9 mouse cellular contexts compared by ENCODE assay signal in genomic region chr19:44108996-44109395, GRCm38 (mm10). TPM values are rescaled to one million over a fixed set of nuclear protein-coding genes. Genes with fewer than 3 reads are reported as not detected.
DNase-seq lines count a peak whose midpoint lies in the region; ATAC-seq and TF ChIP-seq lines count a peak whose summit lies in the region.
"Had no signal": no experiment of that assay in that cellular context is flagged by ENCODE, and none has a peak within 500 bp of the region (broad histone marks: within the 10 kb centered on the region; RNA-seq: fewer than 3 reads in every experiment).

No protein-coding gene starts in this region.

- peak overlapping the region; percentile 54 for H3K4me3 ChIP-seq in megakaryocyte, embryonic 14.5 days (replicated peaks)
- no peak overlapping the region for H3K4me3 ChIP-seq in left cerebral cortex, adult 2 months
- H3K4me3 ChIP-seq in midbrain, embryonic 13.5 days (replicated peaks), result no peak overlapping the region
- H3K4me3 ChIP-seq: gastrocnemius, adult 2 months had no signal

- no peak overlapping the region for H3K4me2 ChIP-seq in midbrain, embryonic 13.5 days (replicated peaks)

- no peaks in the 10 kb centered on the region for H3K9me3 ChIP-seq in megakaryocyte, embryonic 14.5 days
- no peaks in the 10 kb centered on the region for H3K9me3 ChIP-seq in midbrain, embryonic 13.5 days

- H3K9ac ChIP-seq in midbrain, embryonic 13.5 days (replicated peaks), result no peak overlapping the region

- no peak for TF ChIP-seq CTCF in left cerebral cortex, adult 2 months (IDR thresholded peaks at IDR 0.05)

- intact Hi-C loops in left cerebral cortex, adult 2 months (cut with DNase I), result loop anchor here (2.0 to 10.0 kb wide), 2 partner anchors 26 to 354 kb away; partner anchors contain the start of genes Cox15, Cutc and Cwf19l1

- no peaks in the 10 kb centered on the region for H3K27me3 ChIP-seq in megakaryocyte, embryonic 14.5 days (replicated peaks)
- H3K27me3 ChIP-seq in midbrain, embryonic 13.5 days, result no peaks in the 10 kb centered on the region

- no peak for ATAC-seq in megakaryocyte, adult 5-6 weeks (ENCODE audit: poor library complexity, severe bottlenecking)
- ATAC-seq in midbrain, embryonic 13.5 days, result no peak

- H3K4me1 ChIP-seq in megakaryocyte, embryonic 14.5 days, result peaks cover 50% of the 10 kb centered on the region
- H3K4me1 ChIP-seq in midbrain, embryonic 13.5 days (replicated peaks), result peaks cover 33% of the 10 kb centered on the region

- DNase-seq in cerebellum, adult 9-11 months, result peak; percentile 18
- no peak for DNase-seq in cerebellum, postnatal 36 days
- DNase-seq in kidney, adult 9 months, result peak; percentile 85
- peak; percentile 11 for DNase-seq in skeletal muscle tissue, adult 2 months (ENCODE audit: low read depth, low spot score)
- no peak for DNase-seq in left cerebral cortex, adult 2 months (ENCODE audit: extremely low spot score in 1 of 2, low spot score in 2 of 2)
- DNase-seq: gastrocnemius, adult 2 months had no signal

- peaks cover 49% of the 10 kb centered on the region for H3K36me3 ChIP-seq in megakaryocyte, embryonic 14.5 days (replicated peaks; ENCODE audit: low read length)
- peaks cover 40% of the 10 kb centered on the region for H3K36me3 ChIP-seq in midbrain, embryonic 13.5 days

- H3K27ac ChIP-seq in left cerebral cortex, adult 2 months, result no peak overlapping the region
- H3K27ac ChIP-seq in midbrain, embryonic 13.5 days, result no peak overlapping the region
- H3K27ac ChIP-seq: gastrocnemius, adult 2 months had no signal

RNA-seq across cellular contexts. Expression of gene Chuk, which starts 1.7 kb away (rescaled TPM):
- polyA plus RNA-seq in megakaryocyte, embryonic 14.5 days (2012; ENCODE audit: insufficient read depth, low replicate concordance), result 4.1 and 4.9 TPM in 2 replicates
- 48.1 and 59.7 TPM in 2 replicates for total RNA-seq in megakaryocyte, adult 5-6 weeks (2015)
- 70.6 and 82.9 TPM in 2 replicates for total RNA-seq in megakaryocyte, adult 5-6 weeks (2017)
- total RNA-seq in left cerebral cortex, adult 2 months (2021), result 10 to 100 TPM; 52.7 to 58.6 TPM
- polyA plus RNA-seq in midbrain, embryonic 13.5 days (2015; fragmentation: Nextera tagmentation; extraction: Ambion mirVana), result 70.1 and 70.2 TPM in 2 replicates

RNA-seq across cellular contexts. Expression of gene Cwf19l1, which starts 26.7 kb away (rescaled TPM):
- polyA plus RNA-seq in megakaryocyte, embryonic 14.5 days (2012; ENCODE audit: insufficient read depth, low replicate concordance), result 2.3 and 3.5 TPM in 2 replicates
- 16.8 and 17.0 TPM in 2 replicates for total RNA-seq in megakaryocyte, adult 5-6 weeks (2015)
- total RNA-seq in megakaryocyte, adult 5-6 weeks (2017), result 19.0 and 30.9 TPM in 2 replicates
- total RNA-seq in left cerebral cortex, adult 2 months (2021), result 10 to 100 TPM; 17.3 to 19.4 TPM
- polyA plus RNA-seq in midbrain, embryonic 13.5 days (2015; fragmentation: Nextera tagmentation; extraction: Ambion mirVana), result 36.6 and 40.0 TPM in 2 replicates

RNA-seq across cellular contexts. Expression of gene Bloc1s2, which starts 37.2 kb away (rescaled TPM):
- 29.4 and 133 TPM in 2 replicates for polyA plus RNA-seq in megakaryocyte, embryonic 14.5 days (2012; ENCODE audit: insufficient read depth, low replicate concordance)
- 145 and 151 TPM in 2 replicates for total RNA-seq in megakaryocyte, adult 5-6 weeks (2015)
- 55.1 and 81.9 TPM in 2 replicates for total RNA-seq in megakaryocyte, adult 5-6 weeks (2017)
- 10 to 100 TPM; 57.7 to 66.7 TPM for total RNA-seq in left cerebral cortex, adult 2 months (2021)
- polyA plus RNA-seq in midbrain, embryonic 13.5 days (2015; fragmentation: Nextera tagmentation; extraction: Ambion mirVana), result 156 and 157 TPM in 2 replicates

RNA-seq across cellular contexts. Expression of gene Erlin1, which starts 39.4 kb away (rescaled TPM):
- polyA plus RNA-seq in megakaryocyte, embryonic 14.5 days (2012; ENCODE audit: insufficient read depth, low replicate concordance), result 2.2 TPM in 1 of 2 replicates, not detected in the other
- 84.7 and 84.8 TPM in 2 replicates for total RNA-seq in megakaryocyte, adult 5-6 weeks (2015)
- total RNA-seq in megakaryocyte, adult 5-6 weeks (2017), result 59.4 and 67.0 TPM in 2 replicates
- total RNA-seq in left cerebral cortex, adult 2 months (2021), result 10 to 100 TPM; 20.8 to 22.3 TPM
- 19.5 and 20.1 TPM in 2 replicates for polyA plus RNA-seq in midbrain, embryonic 13.5 days (2015; fragmentation: Nextera tagmentation; extraction: Ambion mirVana)

Comparison
In these comparisons a context has a peak if more than half of its experiments do, and no peak if none do; other contexts are left out.
1. DNase-seq: peak in cerebellum, adult 9-11 months (single experiment), kidney, adult 9 months (single experiment) and skeletal muscle tissue, adult 2 months (single experiment); none in cerebellum, postnatal 36 days (0 of 2) and left cerebral cortex, adult 2 months (0 of 2).